Mouse (Mus musculus) MEL (cell line): ENCODE results near the gene Acvr2b.

Source experiments
- CHD2 ChIP-seq: IDR thresholded peaks from 2 replicates; pipeline ENCODE4 v1.6.1; 2011; ENCODE audit warnings: low read length, improper control_type of control experiment
- CTCF ChIP-seq, 3 experiments: IDR thresholded peaks in 2 of 3; conservative IDR thresholded peaks in 1 of 3; 2 replicates each; pipeline ENCODE4 v1.5.1; 2011 to 2012; ENCODE audit warnings: low read length in 3 of 3, low read depth in 2 of 3, mild to moderate bottlenecking in 2 of 3, improper control_type of control experiment in 1 of 3, inconsistent platforms in 1 of 3, mixed read lengths in 1 of 3, moderate library complexity in 1 of 3; ENCODE audit not compliant: control insufficient read depth in 1 of 3, insufficient read depth in 1 of 3, poor library complexity in 1 of 3, severe bottlenecking in 1 of 3
- MAX ChIP-seq: IDR thresholded peaks from 2 replicates; pipeline ENCODE4 v1.6.1; 2011; ENCODE audit warnings: low read length, improper control_type of control experiment
- MEF2A ChIP-seq: IDR thresholded peaks from 2 replicates; pipeline ENCODE4 v1.6.1; 2014; ENCODE audit warnings: low read depth, mild to moderate bottlenecking, inconsistent platforms, low read length, improper control_type of control experiment; ENCODE audit not compliant: poor library complexity, insufficient replicate concordance, severe bottlenecking; ENCODE audit errors: extremely low read depth
- MYC ChIP-seq: IDR thresholded peaks from 2 replicates; pipeline ENCODE4 v1.6.1; 2011; ENCODE audit warnings: low read depth, mild to moderate bottlenecking, low read length, improper control_type of control experiment, moderate library complexity
- POLR2A ChIP-seq, 2 experiments: IDR thresholded peaks; 2 replicates each; pipeline ENCODE4 v1.6.1; 2011 to 2012; ENCODE audit warnings: low read length in 2 of 2, mild to moderate bottlenecking in 2 of 2, control low read depth in 1 of 2, improper control_type of control experiment in 1 of 2, low read depth in 1 of 2, moderate library complexity in 1 of 2; ENCODE audit not compliant: control insufficient read depth in 1 of 2, insufficient read depth in 1 of 2, poor library complexity in 1 of 2
- TCF12 ChIP-seq: IDR thresholded peaks from 2 replicates; pipeline ENCODE4 v1.6.1; 2014; ENCODE audit warnings: low read depth, mild to moderate bottlenecking, inconsistent platforms, low read length, improper control_type of control experiment, moderate library complexity
- USF1 ChIP-seq: IDR thresholded peaks from 2 replicates; pipeline ENCODE4 v1.6.1; 2014; ENCODE audit warnings: low read depth, mild to moderate bottlenecking, inconsistent platforms, low read length, improper control_type of control experiment, moderate library complexity

DNA sequence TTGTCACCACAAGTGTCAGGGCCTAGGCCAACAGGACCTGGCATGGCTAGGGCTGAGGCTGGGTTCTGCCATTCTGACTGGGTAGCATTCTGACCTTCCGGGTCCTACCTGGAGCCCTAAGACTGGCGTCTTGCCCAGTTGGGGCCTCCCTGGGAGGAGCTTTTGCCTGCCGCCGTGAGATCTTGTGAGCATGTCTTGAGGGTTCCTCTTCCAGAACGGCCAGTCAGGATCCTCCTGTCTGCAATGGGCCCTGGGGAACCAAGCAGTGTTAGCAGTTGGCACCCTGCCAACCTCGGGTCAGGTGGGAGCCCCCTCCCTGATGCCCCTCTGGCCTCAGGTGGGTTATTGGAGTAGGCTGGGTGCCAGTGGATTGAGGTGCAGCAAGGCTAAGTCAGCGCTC is 24.6 kb downstream of the Acvr2b start:
- TF ChIP-seq CTCF (IDR thresholded peaks at IDR 0.05 in 2 of 3, conservative IDR thresholded peaks at IDR 0.05 in 1 of 3; ENCODE audit: control insufficient read depth in 1 of 3, insufficient read depth in 1 of 3, low read depth in 2 of 3, low read length in 3 of 3, poor library complexity in 1 of 3, severe bottlenecking in 1 of 3): no peak
- TF ChIP-seq POLR2A (IDR thresholded peaks at IDR 0.05; ENCODE audit: control insufficient read depth in 1 of 2, insufficient read depth in 1 of 2, low read depth in 1 of 2, low read length in 2 of 2, poor library complexity in 1 of 2): no peak
- no peak for TF ChIP-seq MYC
- TF ChIP-seq TCF12: no peak
- TF ChIP-seq MAX: no peak
- TF ChIP-seq CHD2: no peak
- no peak for TF ChIP-seq MEF2A
- TF ChIP-seq USF1: no peak
